Mouse (Mus musculus) gonadal fat pad, adult 2 months (tissue): Measurements from ENCODE around the gene Ccdc137. TPM values are rescaled to one million over a fixed set of nuclear protein-coding genes. Genes with fewer than 3 reads are reported as not detected.
"Not testable (repeated sequence)": the region's sequence is repeated elsewhere in the genome, so short reads cannot be mapped to it uniquely, and the experiment has no call there.

Source experiments
- DNase-seq: peaks from one replicate; pipeline ENCODE4 v3.0.0-alpha.2; 2012; ENCODE audit warnings: low read depth
- polyA plus RNA-seq: library from polyadenylated mRNA; depleted of rRNA; stranded (reverse); fragments of >200 nt; gene quantifications from 2 replicates; pipeline ENCODE4 v1.2.3, GENCODE M21; 2012; rRNA removed

Gene Ccdc137
- 13.1 and 16.6 TPM in 2 replicates for polyA plus RNA-seq

- no peak for DNase-seq
Observed at GRCm38 (mm10) chr11:120457772-120458751, at the start of gene Ccdc137, which contains the start of gene Oxld1. Ccdc137 (plus strand) TSS chr11:120458115. Oxld1 (minus strand) TSS chr11:120458068.

- DNase-seq, result not testable (repeated sequence)
Observed at GRCm38 (mm10) chr11:120413621-120414020, 44.3 kb upstream of the Ccdc137 start.

- DNase-seq, result no peak
Observed at GRCm38 (mm10) chr11:120417852-120418251, 40.1 kb upstream of the Ccdc137 start.

GRCm38 (mm10) chr11:120418592-120418991, 39.3 kb upstream of the Ccdc137 start:
- no peak for DNase-seq

GRCm38 (mm10) chr11:120422651-120423568, 35.0 kb upstream of the Ccdc137 start:
- peak; percentile 65 for DNase-seq

DNA sequence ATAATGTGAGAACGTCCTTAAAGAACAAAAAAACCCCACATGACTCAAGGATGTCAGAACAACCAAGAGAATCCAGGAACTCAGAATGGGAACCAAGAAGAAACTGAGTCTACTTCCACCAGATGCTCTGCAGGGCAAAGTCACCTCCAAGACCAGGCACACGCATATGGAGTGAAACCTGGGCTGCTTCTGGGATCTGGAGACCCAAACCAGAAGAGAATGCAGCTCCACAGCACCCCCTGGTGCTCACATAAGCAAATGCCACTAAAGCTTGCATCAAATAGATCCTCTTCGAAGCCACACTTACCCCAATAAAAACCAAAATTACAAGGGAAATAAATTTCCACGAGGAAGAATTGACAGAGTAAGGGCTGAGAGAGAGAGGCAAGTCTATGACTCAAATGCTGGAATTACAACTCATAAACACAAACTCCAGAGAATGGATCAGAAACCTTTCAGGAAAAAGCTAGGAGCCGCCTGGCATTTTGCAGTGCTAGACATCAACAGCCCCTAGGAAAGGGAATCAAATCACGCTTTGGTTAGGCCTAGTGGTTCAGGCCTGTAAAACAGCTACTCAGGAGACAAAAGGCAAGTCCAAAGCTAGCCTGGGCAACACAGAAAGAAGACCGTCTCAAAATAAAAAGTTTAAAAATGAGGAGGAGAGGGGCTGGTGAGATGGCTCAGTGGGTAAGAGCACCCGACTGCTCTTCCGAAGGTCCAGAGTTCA, 34.2 kb upstream of the Ccdc137 start:
- DNase-seq, result no peak

DNA sequence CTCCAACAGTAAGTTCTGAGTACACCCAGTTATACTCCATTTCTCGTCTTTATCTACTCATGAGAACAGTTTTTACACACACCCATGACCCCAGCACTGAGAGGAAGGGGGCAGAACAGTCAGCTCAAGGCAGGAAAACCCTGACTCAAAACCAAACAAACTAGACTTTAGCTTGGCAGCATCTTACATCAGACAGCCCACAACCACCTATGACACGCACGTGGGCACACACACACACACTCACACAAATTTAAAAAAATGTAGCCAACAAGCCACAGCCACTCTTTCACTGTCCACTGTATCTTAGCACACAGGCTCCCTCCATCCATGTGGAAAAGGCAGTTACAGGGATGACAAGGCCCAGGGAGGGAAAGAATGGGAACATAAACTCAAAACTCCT, 31.2 kb upstream of the Ccdc137 start:
- DNase-seq, result no peak

GRCm38 (mm10) chr11:120437152-120437856, 20.6 kb upstream of the Ccdc137 start, which contains the start of gene Nploc4:
Nploc4 (minus strand) TSS chr11:120437708.
- no peak for DNase-seq

- DNase-seq, result no peak
Observed at GRCm38 (mm10) chr11:120437857-120438385, 20.0 kb upstream of the Ccdc137 start.

GRCm38 (mm10) chr11:120442344-120442743, 15.6 kb upstream of the Ccdc137 start, which contains the start of gene Tspan10:
Tspan10 (plus strand) TSS chr11:120442644.
- no peak for DNase-seq

DNA sequence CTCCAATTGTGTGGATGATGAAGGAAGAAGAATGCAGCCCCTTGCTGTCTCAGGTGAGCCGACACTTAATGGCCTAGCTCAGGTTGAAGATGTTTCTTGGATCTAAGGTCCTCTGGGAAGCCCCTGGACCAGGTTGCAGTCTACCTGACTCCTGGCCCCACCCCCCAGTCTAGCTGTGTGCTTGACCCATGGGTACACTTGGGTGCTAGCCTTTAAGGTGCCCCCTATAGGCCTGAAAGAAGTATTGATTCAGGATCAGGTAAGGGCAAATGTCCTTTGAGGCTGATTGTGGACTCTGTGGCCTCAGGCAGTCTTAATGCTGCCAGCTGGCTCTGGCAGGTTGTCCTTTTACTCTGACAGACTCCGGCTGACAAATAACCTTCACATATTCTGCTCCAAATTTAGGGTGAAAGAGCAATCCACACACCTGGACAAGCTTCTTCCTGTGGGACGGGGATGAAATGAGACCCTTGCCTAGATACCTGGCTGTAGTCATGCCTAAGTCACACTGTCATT, 15.1 kb upstream of the Ccdc137 start:
- DNase-seq, result no peak

- no peak for DNase-seq
Observed at GRCm38 (mm10) chr11:120444106-120444505, 13.8 kb upstream of the Ccdc137 start.

- no peak for DNase-seq
Observed at GRCm38 (mm10) chr11:120445475-120445874, 12.4 kb upstream of the Ccdc137 start.

GRCm38 (mm10) chr11:120447179-120447578, 10.7 kb upstream of the Ccdc137 start:
- DNase-seq, result no peak

- no peak for DNase-seq
Observed at GRCm38 (mm10) chr11:120452246-120452645, 5.7 kb upstream of the Ccdc137 start.

- DNase-seq, result no peak
Observed at GRCm38 (mm10) chr11:120453306-120453705, 4.6 kb upstream of the Ccdc137 start, which contains the start of gene Pde6g. Pde6g (minus strand) TSS chr11:120453500.

- no peak for DNase-seq
Observed at GRCm38 (mm10) chr11:120454965-120455364, 3.0 kb upstream of the Ccdc137 start.

DNA sequence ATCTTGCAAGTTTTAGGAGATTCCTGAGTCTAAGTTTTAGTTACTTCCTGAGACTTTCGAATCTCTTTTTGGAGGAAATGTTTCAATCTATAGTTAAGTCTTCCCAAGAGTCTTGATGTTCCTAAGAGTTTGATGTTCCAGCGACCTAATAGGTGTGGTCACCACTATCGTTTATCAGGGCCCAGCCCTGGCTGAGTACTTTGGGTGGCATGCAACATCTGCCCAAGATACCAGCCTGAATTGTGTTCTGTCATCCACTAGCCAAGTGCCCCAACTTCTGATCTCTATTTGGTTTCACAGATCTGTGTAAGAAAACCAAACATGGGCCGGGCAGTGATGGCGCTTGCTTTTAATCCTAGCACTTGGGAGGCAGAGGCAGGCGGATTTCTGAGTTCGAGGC, 2.5 kb upstream of the Ccdc137 start:
- no peak for DNase-seq

DNA sequence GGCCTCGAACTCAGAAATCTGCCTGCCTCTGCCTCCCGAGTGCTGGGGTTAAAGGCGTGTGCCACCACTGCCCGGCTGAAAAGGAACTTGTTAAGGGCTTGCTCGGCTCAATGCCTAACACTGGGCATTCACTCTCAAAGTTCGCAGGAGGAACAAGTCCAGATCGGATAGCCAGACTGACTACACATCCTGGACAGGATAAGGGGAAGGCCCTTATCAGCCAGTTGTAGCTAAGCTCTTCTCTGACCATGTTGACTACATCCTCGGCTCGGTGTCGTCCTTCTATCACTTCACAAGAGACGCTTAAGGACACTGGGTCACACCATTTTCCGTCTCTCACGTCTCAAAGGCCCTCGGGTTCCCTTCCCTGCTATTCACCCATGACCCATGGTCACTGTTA, 545 bp upstream of the Ccdc137 start:
- DNase-seq, result no peak
